Mouse (Mus musculus): Measurements from ENCODE around the gene Cd28. TPM values are rescaled to one million over a fixed set of nuclear protein-coding genes. Genes with fewer than 3 reads are reported as not detected.

Gene Cd28
- polyA plus RNA-seq, 1 experiment = not detected

DNA sequence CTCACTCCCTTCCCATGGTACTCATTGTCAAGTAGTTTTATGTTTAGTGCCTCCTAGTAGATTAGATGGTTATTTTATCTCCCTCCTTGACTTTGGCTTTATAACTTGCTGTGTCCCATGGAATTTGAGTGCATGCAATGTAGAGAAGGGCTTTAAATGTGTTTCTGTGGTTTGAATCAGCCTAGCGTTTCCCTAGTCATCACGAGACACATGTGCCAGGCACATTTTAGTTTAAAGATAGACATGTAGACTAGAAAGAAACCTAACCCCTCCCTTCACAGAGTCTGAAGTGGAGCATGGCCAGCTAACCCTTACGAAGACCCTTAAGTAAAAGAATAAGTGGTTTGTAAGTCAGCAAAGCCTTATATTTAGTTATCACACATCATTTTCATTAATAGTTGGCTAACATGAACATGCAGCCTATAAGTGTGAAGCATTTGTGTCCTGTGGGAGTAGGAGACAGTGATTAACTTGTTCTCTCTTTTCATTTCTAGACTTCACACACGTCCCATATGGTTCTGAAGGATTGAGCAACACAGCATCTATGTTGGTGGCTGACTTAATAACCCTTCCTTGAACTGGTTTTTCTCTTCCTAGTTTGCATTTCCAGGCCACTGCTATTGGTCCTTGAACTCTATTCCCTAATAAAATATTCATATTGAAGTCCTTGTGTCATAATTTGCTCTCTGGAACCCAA, 86.7 kb downstream of the Cd28 start:
- no peak for TF ChIP-seq POLR2A (IDR thresholded peaks at IDR 0.05; ENCODE audit: insufficient read depth, low read depth, low read length)
- TF ChIP-seq CTCF (IDR thresholded peaks at IDR 0.05; ENCODE audit: insufficient read depth, low read depth, low read length) = no peak
- WGBS = 94% methylated on average over 4 of the region's 4 CpGs
- no peak overlapping the region for H3K27ac ChIP-seq (ENCODE audit: insufficient read depth, low read depth, low read length)
- no peak overlapping the region for H3K4me3 ChIP-seq (ENCODE audit: insufficient read depth, low read depth, low read length)
- H3K4me1 ChIP-seq (ENCODE audit: control insufficient read depth, insufficient read depth, low read length) = no peaks in the 10 kb centered on the region

DNA sequence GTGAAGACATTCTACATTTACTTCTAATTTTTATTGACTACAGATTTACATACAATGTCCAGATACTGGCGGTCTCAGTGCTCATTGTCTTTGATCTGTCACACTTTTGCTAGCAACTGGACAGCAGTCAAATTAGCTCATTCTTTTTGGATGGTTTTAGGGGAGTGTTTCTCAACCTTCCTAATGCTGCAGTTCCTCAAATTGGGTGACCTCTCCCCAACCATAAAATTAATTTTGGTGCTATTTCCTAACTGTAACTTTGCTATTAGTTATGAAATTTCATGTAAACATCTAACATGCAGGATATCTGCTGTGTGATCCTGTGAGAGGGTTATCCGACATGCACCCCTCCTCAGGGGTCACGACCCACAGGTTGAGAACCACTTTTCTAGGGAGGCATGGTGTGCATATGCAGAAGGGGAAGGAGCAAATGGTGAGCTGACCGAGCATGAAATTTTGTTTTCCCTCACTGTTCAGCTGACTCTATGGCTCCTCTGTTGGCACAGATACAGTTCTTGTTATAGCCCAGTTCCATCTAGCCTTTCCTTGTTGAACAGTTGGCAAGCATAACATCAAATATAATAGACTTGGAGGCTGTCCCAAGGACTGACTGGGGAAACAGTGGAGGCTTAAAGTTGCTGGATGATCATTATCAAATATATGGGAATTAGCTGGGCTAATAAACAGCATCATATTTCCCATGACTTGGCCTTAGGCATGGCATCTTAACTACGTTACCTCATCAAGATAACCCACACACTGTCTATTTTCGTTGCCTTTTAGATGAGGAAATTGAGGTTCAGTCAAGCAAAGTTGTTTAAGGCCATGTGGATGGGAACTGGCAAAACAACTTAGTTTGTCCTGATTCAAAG, 87.5 kb downstream of the Cd28 start:
- no peak for TF ChIP-seq CTCF (IDR thresholded peaks at IDR 0.05; ENCODE audit: insufficient read depth, low read depth, low read length)
- Histone ChIP-seq H3K4me1 (ENCODE audit: control insufficient read depth, insufficient read depth, low read length) (no peaks in the 10 kb centered on the region), H3K27ac (ENCODE audit: insufficient read depth, low read depth, low read length) (no peak overlapping the region), H3K4me3 (ENCODE audit: insufficient read depth, low read depth, low read length) (no peak overlapping the region)
- 82% methylated on average over 6 of the region's 6 CpGs for WGBS

DNA sequence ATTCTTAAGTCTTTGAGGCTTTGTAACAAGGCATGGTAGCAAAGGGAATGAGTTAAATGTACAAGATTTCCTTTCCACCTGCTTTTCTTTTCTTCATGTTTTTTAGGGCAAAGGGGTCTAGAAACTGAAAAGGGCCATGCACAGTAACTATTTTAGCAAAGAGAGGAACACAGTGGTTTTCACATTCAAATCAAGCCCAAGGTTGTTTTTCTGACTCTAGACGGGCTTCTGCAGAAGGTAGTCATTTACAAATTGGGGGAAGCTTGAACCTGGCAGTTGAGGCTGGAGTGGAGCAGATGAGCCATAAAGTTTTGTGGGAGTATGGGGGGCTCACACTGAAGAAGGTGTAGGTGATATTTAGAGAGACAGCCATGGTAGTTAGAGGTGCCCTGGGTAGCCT, 88.6 kb downstream of the Cd28 start:
- whole genome bisulfite sequencing = 80% methylated on average over 1 of the region's 1 CpGs
- TF ChIP-seq CTCF (IDR thresholded peaks at IDR 0.05; ENCODE audit: insufficient read depth, low read depth, low read length) (no peak), POLR2A (IDR thresholded peaks at IDR 0.05; ENCODE audit: insufficient read depth, low read depth, low read length) (no peak)

DNA sequence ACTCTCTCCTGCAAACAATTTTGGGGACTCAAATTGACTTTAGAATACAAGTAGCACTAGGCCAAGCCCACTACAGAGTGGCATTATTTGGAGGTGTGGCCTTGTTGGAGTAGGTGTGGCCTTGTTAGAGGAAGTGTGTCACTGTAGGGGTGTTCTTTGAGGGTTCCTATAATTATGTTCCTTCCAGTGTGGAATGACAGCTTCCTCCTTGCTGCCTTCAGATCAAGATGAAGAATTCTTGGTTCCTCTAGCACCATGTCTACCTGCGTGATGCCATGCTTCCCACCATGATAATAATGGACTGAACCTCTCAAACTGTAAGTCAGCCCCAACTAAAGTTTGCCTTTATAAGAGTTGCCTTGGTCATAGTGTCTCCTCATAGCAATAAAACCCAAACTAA, 91.1 kb downstream of the Cd28 start:
- Histone ChIP-seq H3K27ac (ENCODE audit: insufficient read depth, low read depth, low read length) (no peak overlapping the region), H3K4me3 (ENCODE audit: insufficient read depth, low read depth, low read length) (no peak overlapping the region), H3K4me1 (ENCODE audit: control insufficient read depth, insufficient read depth, low read length) (no peaks in the 10 kb centered on the region)
- no peak for TF ChIP-seq POLR2A (IDR thresholded peaks at IDR 0.05; ENCODE audit: insufficient read depth, low read depth, low read length)
- TF ChIP-seq CTCF (IDR thresholded peaks at IDR 0.05; ENCODE audit: insufficient read depth, low read depth, low read length) = no peak
- 97% methylated on average over 1 of the region's 1 CpGs for WGBS

More for the DNA sequence above, 88.6 kb downstream of the Cd28 start:
- Histone ChIP-seq H3K27ac (ENCODE audit: insufficient read depth, low read depth, low read length) (no peak overlapping the region), H3K4me3 (ENCODE audit: insufficient read depth, low read depth, low read length) (no peak overlapping the region), H3K4me1 (ENCODE audit: control insufficient read depth, insufficient read depth, low read length) (no peaks in the 10 kb centered on the region)

DNA sequence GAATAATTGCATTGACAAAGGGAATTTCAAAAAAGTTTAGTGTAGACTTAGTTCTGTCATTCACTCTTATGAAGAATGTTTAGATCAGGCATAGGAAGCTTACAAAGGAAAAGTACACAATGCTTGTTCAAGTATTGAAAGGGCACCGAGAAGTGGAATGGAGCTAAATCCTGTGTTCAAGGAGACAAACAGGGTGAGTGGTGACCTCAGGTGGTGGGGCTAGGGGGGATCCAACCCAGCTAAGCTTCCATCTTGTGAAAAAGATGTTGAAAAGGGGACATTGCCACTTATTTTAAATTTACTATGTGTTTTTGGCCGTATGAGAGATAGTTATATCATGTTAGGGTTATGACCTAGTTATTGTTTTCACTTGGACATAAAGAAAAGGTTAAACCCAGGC, 91.9 kb downstream of the Cd28 start:
- H3K27ac ChIP-seq (ENCODE audit: insufficient read depth, low read depth, low read length) = no peak overlapping the region
- H3K4me1 ChIP-seq (ENCODE audit: control insufficient read depth, insufficient read depth, low read length) = no peaks in the 10 kb centered on the region
- TF ChIP-seq CTCF (IDR thresholded peaks at IDR 0.05; ENCODE audit: insufficient read depth, low read depth, low read length) = no peak
- 97% methylated on average over 2 of the region's 2 CpGs for WGBS
- no peak overlapping the region for H3K4me3 ChIP-seq (ENCODE audit: insufficient read depth, low read depth, low read length)

DNA sequence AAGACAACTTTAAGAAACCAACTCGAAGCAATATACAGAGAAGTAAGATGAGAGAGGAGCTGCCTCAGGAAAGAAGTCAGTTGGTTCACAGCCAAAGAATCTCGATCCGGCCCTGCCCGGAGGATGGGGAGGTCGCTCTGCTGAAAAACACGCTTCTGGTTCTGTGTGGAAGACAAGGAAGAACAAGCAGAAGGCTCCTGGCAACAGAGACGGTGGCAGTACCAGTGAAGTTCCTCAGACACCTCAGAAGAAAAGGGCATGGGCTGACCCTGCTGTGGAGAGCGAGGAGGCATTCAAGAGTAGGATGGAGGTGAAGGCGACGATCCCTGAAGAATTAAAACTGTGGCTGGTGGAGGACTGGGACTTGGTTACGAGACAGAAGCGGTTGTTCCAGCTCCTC, 92.6 kb downstream of the Cd28 start:
- WGBS = 81% methylated on average over 12 of the region's 12 CpGs
- TF ChIP-seq CTCF (IDR thresholded peaks at IDR 0.05; ENCODE audit: insufficient read depth, low read depth, low read length) (no peak), POLR2A (IDR thresholded peaks at IDR 0.05; ENCODE audit: insufficient read depth, low read depth, low read length) (no peak)

DNA sequence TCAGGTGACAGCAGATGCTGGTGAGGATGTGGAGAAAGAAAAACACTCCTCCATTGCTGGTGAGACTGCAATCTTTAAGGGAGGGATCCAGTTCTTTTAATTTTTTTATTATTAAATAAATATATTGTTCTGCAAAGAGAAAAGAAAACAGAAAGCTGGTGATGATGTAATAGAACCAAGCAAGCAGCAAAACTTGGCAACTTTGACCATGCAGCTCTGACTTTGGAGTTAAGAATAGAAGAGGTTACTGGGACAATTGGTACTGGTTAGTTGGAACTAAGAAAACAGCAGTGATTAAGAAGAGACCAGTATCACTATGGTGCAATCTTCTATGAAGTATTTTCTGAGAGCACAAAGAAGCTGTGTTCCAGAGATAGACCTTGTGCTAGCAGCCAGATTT, 94.2 kb downstream of the Cd28 start:
- H3K4me1 ChIP-seq (ENCODE audit: control insufficient read depth, insufficient read depth, low read length) = no peaks in the 10 kb centered on the region
- no peak overlapping the region for H3K27ac ChIP-seq (ENCODE audit: insufficient read depth, low read depth, low read length)
- TF ChIP-seq POLR2A (IDR thresholded peaks at IDR 0.05; ENCODE audit: insufficient read depth, low read depth, low read length) = no peak
- no peak for TF ChIP-seq CTCF (IDR thresholded peaks at IDR 0.05; ENCODE audit: insufficient read depth, low read depth, low read length)
- no peak overlapping the region for H3K4me3 ChIP-seq (ENCODE audit: insufficient read depth, low read depth, low read length)

More for the DNA sequence above, 92.6 kb downstream of the Cd28 start:
- Histone ChIP-seq H3K4me3 (ENCODE audit: insufficient read depth, low read depth, low read length) (no peak overlapping the region), H3K27ac (ENCODE audit: insufficient read depth, low read depth, low read length) (no peak overlapping the region), H3K4me1 (ENCODE audit: control insufficient read depth, insufficient read depth, low read length) (no peaks in the 10 kb centered on the region)

DNA sequence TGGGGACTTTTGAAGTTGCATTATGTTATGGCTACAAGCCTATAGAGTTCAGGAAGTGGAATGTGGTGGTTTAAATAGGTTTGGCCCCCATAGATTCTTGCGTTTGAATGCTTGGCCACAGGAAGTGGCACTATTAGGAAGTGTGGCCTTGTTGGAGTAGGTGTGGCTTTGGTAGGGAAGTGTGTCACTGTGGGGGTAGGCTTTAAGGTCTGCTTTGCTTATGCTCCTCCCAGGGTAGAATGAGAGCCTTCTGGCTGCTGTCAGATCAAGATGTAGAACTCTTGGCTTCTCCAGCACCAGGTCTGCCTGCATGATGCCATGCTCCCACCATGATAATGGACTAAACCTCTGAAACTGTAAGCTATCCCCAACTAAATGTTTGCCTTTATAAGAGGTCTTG, 95.4 kb downstream of the Cd28 start:
- Histone ChIP-seq H3K27ac (ENCODE audit: insufficient read depth, low read depth, low read length) (no peak overlapping the region), H3K4me3 (ENCODE audit: insufficient read depth, low read depth, low read length) (no peak overlapping the region), H3K4me1 (ENCODE audit: control insufficient read depth, insufficient read depth, low read length) (no peaks in the 10 kb centered on the region)
- no peak for TF ChIP-seq CTCF (IDR thresholded peaks at IDR 0.05; ENCODE audit: insufficient read depth, low read depth, low read length)
- TF ChIP-seq POLR2A (IDR thresholded peaks at IDR 0.05; ENCODE audit: insufficient read depth, low read depth, low read length) = no peak
- WGBS = 88% methylated on average over 1 of the region's 1 CpGs

DNA sequence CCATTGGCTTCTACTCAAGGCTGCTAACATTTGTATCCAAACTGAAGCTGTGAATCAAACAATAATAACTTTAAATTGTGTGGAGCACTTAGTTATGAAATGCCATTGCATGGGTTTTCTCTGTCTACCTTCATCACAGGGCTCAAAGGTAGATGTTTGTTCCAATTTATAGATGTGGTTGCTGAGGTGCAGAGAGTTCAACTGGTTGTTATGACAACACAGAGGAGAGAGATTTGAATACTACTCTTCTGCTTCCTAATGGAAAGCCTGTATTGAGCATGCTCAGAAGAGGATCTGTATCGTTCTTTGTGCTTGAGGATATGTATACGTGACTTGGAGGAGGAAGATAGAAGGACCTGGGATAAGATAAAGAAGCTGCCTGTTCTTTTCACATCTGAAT, 96.8 kb downstream of the Cd28 start:
- Histone ChIP-seq H3K4me3 (ENCODE audit: insufficient read depth, low read depth, low read length) (no peak overlapping the region), H3K27ac (ENCODE audit: insufficient read depth, low read depth, low read length) (no peak overlapping the region), H3K4me1 (ENCODE audit: control insufficient read depth, insufficient read depth, low read length) (no peaks in the 10 kb centered on the region)
- TF ChIP-seq POLR2A (IDR thresholded peaks at IDR 0.05; ENCODE audit: insufficient read depth, low read depth, low read length) (no peak), CTCF (IDR thresholded peaks at IDR 0.05; ENCODE audit: insufficient read depth, low read depth, low read length) (no peak)
- WGBS = 94% methylated on average over 2 of the region's 2 CpGs

Data from olfactory bulb, adult 2 months (tissue).